Mouse (Mus musculus): ENCODE results near the gene Arrb1.

Arrb1 gene

GRCm38 (mm10) chr7:99537183-99537756 is 2.0 kb downstream of the Arrb1 start:
- no peak for DNase-seq (ENCODE audit: low read depth, low spot score)

- no peak for DNase-seq (ENCODE audit: low read depth, low spot score)
Measured at GRCm38 (mm10) chr7:99538421-99538820, 3.2 kb downstream of the Arrb1 start.

- DNase-seq (ENCODE audit: low read depth, low spot score), result no peak
Measured at GRCm38 (mm10) chr7:99539201-99539891, 4.1 kb downstream of the Arrb1 start.

- no peak for DNase-seq (ENCODE audit: low read depth, low spot score)
Measured at GRCm38 (mm10) chr7:99540016-99540415, 4.8 kb downstream of the Arrb1 start.

- DNase-seq (ENCODE audit: low read depth, low spot score), result no peak
Measured at GRCm38 (mm10) chr7:99541204-99541603, 5.9 kb downstream of the Arrb1 start.

- DNase-seq (ENCODE audit: low read depth, low spot score), result no peak
Measured at GRCm38 (mm10) chr7:99544272-99544671, 9.0 kb downstream of the Arrb1 start.

GRCm38 (mm10) chr7:99545885-99546745 is 10.8 kb downstream of the Arrb1 start:
- DNase-seq (ENCODE audit: low read depth, low spot score), result peak; percentile 40

- DNase-seq (ENCODE audit: low read depth, low spot score), result no peak
Measured at GRCm38 (mm10) chr7:99547584-99548487, 12.6 kb downstream of the Arrb1 start.

GRCm38 (mm10) chr7:99549668-99550067 is 14.4 kb downstream of the Arrb1 start:
- DNase-seq (ENCODE audit: low read depth, low spot score), result no peak

- no peak for DNase-seq (ENCODE audit: low read depth, low spot score)
Measured at GRCm38 (mm10) chr7:99551623-99552022, 16.4 kb downstream of the Arrb1 start.

- no peak for DNase-seq (ENCODE audit: low read depth, low spot score)
Measured at GRCm38 (mm10) chr7:99553222-99553884, 18.1 kb downstream of the Arrb1 start.

- no peak for DNase-seq (ENCODE audit: low read depth, low spot score)
Measured at GRCm38 (mm10) chr7:99553885-99554269, 18.6 kb downstream of the Arrb1 start.

- no peak for DNase-seq (ENCODE audit: low read depth, low spot score)
Measured at GRCm38 (mm10) chr7:99555862-99556261, 20.6 kb downstream of the Arrb1 start.

GRCm38 (mm10) chr7:99559091-99559490 is 23.8 kb downstream of the Arrb1 start:
- peak; percentile 44 for DNase-seq (ENCODE audit: low read depth, low spot score)

- DNase-seq (ENCODE audit: low read depth, low spot score), result peak; percentile 55
Measured at GRCm38 (mm10) chr7:99562478-99562877, 27.2 kb downstream of the Arrb1 start.

- DNase-seq (ENCODE audit: low read depth, low spot score), result no peak
Measured at GRCm38 (mm10) chr7:99563224-99563623, 28.0 kb downstream of the Arrb1 start.

GRCm38 (mm10) chr7:99565325-99565881 is 30.1 kb downstream of the Arrb1 start:
- DNase-seq (ENCODE audit: low read depth, low spot score), result no peak

GRCm38 (mm10) chr7:99570680-99571079 is 35.4 kb downstream of the Arrb1 start:
- no peak for DNase-seq (ENCODE audit: low read depth, low spot score)

- DNase-seq (ENCODE audit: low read depth, low spot score), result peak; percentile 39
Measured at GRCm38 (mm10) chr7:99572931-99573330, 37.7 kb downstream of the Arrb1 start.

- DNase-seq (ENCODE audit: low read depth, low spot score), result no peak
Measured at GRCm38 (mm10) chr7:99573351-99573750, 38.1 kb downstream of the Arrb1 start.

GRCm38 (mm10) chr7:99578246-99578645 is 43.0 kb downstream of the Arrb1 start:
- no peak for DNase-seq (ENCODE audit: low read depth, low spot score)
